Mouse (Mus musculus): ENCODE data around the gene Hmgb1. TPM values are rescaled to one million over a fixed set of nuclear protein-coding genes. Genes with fewer than 3 reads are reported as not detected.
A peak's percentile ranks its signal among the peaks of the same experiment; 100 is the strongest.

Hmgb1 gene
- polyA plus RNA-seq, 1 experiment, result 316 TPM

- TF ChIP-seq POLR2A (IDR thresholded peaks at IDR 0.05; ENCODE audit: borderline replicate concordance, extremely low read depth, insufficient read depth, insufficient read length, poor library complexity, severe bottlenecking), result no peak
- no peak for DNase-seq (ENCODE audit: low read depth)
Observed at GRCm38 (mm10) chr5:149184844-149185186, 526 bp upstream of the Hmgb1 start.

GRCm38 (mm10) chr5:149183721-149184103 lies 577 bp downstream of the Hmgb1 start:
- no peak for TF ChIP-seq POLR2A (IDR thresholded peaks at IDR 0.05; ENCODE audit: borderline replicate concordance, extremely low read depth, insufficient read depth, insufficient read length, poor library complexity, severe bottlenecking)
- no peak for TF ChIP-seq CTCF (IDR thresholded peaks at IDR 0.05; ENCODE audit: borderline replicate concordance, extremely low read depth, insufficient read depth, insufficient read length)
- no peak for DNase-seq (ENCODE audit: low read depth)

- DNase-seq (ENCODE audit: low read depth), result no peak
Observed at GRCm38 (mm10) chr5:149183122-149183521, 1.2 kb downstream of the Hmgb1 start.

GRCm38 (mm10) chr5:149182186-149182870 lies 2.0 kb downstream of the Hmgb1 start:
- DNase-seq (ENCODE audit: low read depth), result no peak
- TF ChIP-seq CTCF (IDR thresholded peaks at IDR 0.05; ENCODE audit: borderline replicate concordance, extremely low read depth, insufficient read depth, insufficient read length) (no peak), POLR2A (IDR thresholded peaks at IDR 0.05; ENCODE audit: borderline replicate concordance, extremely low read depth, insufficient read depth, insufficient read length, poor library complexity, severe bottlenecking) (no peak)

More at GRCm38 (mm10) chr5:149183122-149183521, 1.2 kb downstream of the Hmgb1 start:
- no peak for TF ChIP-seq POLR2A (IDR thresholded peaks at IDR 0.05; ENCODE audit: borderline replicate concordance, extremely low read depth, insufficient read depth, insufficient read length, poor library complexity, severe bottlenecking)
- no peak for TF ChIP-seq CTCF (IDR thresholded peaks at IDR 0.05; ENCODE audit: borderline replicate concordance, extremely low read depth, insufficient read depth, insufficient read length)

GRCm38 (mm10) chr5:149179826-149180225 lies 4.5 kb downstream of the Hmgb1 start:
- DNase-seq (ENCODE audit: low read depth), result no peak
- TF ChIP-seq CTCF (IDR thresholded peaks at IDR 0.05; ENCODE audit: borderline replicate concordance, extremely low read depth, insufficient read depth, insufficient read length), result no peak
- no peak for TF ChIP-seq POLR2A (IDR thresholded peaks at IDR 0.05; ENCODE audit: borderline replicate concordance, extremely low read depth, insufficient read depth, insufficient read length, poor library complexity, severe bottlenecking)

GRCm38 (mm10) chr5:149178095-149178494 lies 6.2 kb downstream of the Hmgb1 start:
- no peak for TF ChIP-seq CTCF (IDR thresholded peaks at IDR 0.05; ENCODE audit: borderline replicate concordance, extremely low read depth, insufficient read depth, insufficient read length)
- TF ChIP-seq POLR2A (IDR thresholded peaks at IDR 0.05; ENCODE audit: borderline replicate concordance, extremely low read depth, insufficient read depth, insufficient read length, poor library complexity, severe bottlenecking), result no peak
- DNase-seq (ENCODE audit: low read depth), result no peak

- no peak for DNase-seq (ENCODE audit: low read depth)
- TF ChIP-seq CTCF (IDR thresholded peaks at IDR 0.05; ENCODE audit: borderline replicate concordance, extremely low read depth, insufficient read depth, insufficient read length) (no peak), POLR2A (IDR thresholded peaks at IDR 0.05; ENCODE audit: borderline replicate concordance, extremely low read depth, insufficient read depth, insufficient read length, poor library complexity, severe bottlenecking) (no peak)
Observed at GRCm38 (mm10) chr5:149175736-149176135, 8.6 kb downstream of the Hmgb1 start.

- TF ChIP-seq CTCF (IDR thresholded peaks at IDR 0.05; ENCODE audit: borderline replicate concordance, extremely low read depth, insufficient read depth, insufficient read length) (no peak), POLR2A (IDR thresholded peaks at IDR 0.05; ENCODE audit: borderline replicate concordance, extremely low read depth, insufficient read depth, insufficient read length, poor library complexity, severe bottlenecking) (no peak)
- DNase-seq (ENCODE audit: low read depth), result no peak
Observed at GRCm38 (mm10) chr5:149174527-149174926, 9.8 kb downstream of the Hmgb1 start.

GRCm38 (mm10) chr5:149172246-149172645 lies 12.0 kb downstream of the Hmgb1 start:
- DNase-seq (ENCODE audit: low read depth), result no peak
- TF ChIP-seq CTCF (IDR thresholded peaks at IDR 0.05; ENCODE audit: borderline replicate concordance, extremely low read depth, insufficient read depth, insufficient read length), result no peak
- TF ChIP-seq POLR2A (IDR thresholded peaks at IDR 0.05; ENCODE audit: borderline replicate concordance, extremely low read depth, insufficient read depth, insufficient read length, poor library complexity, severe bottlenecking), result no peak

- TF ChIP-seq POLR2A (IDR thresholded peaks at IDR 0.05; ENCODE audit: borderline replicate concordance, extremely low read depth, insufficient read depth, insufficient read length, poor library complexity, severe bottlenecking) (no peak), CTCF (IDR thresholded peaks at IDR 0.05; ENCODE audit: borderline replicate concordance, extremely low read depth, insufficient read depth, insufficient read length) (no peak)
Observed at GRCm38 (mm10) chr5:149170841-149171588, 13.3 kb downstream of the Hmgb1 start.

GRCm38 (mm10) chr5:149168816-149169215 lies 15.5 kb downstream of the Hmgb1 start:
- no peak for TF ChIP-seq POLR2A (IDR thresholded peaks at IDR 0.05; ENCODE audit: borderline replicate concordance, extremely low read depth, insufficient read depth, insufficient read length, poor library complexity, severe bottlenecking)
- TF ChIP-seq CTCF (IDR thresholded peaks at IDR 0.05; ENCODE audit: borderline replicate concordance, extremely low read depth, insufficient read depth, insufficient read length), result no peak
- peak; percentile 6 for DNase-seq (ENCODE audit: low read depth)

More at GRCm38 (mm10) chr5:149170841-149171588, 13.3 kb downstream of the Hmgb1 start:
- DNase-seq (ENCODE audit: low read depth), result no peak

GRCm38 (mm10) chr5:149168051-149168450 lies 16.2 kb downstream of the Hmgb1 start:
- DNase-seq (ENCODE audit: low read depth), result no peak
- TF ChIP-seq POLR2A (IDR thresholded peaks at IDR 0.05; ENCODE audit: borderline replicate concordance, extremely low read depth, insufficient read depth, insufficient read length, poor library complexity, severe bottlenecking), result no peak
- no peak for TF ChIP-seq CTCF (IDR thresholded peaks at IDR 0.05; ENCODE audit: borderline replicate concordance, extremely low read depth, insufficient read depth, insufficient read length)
